In the genomic region with DNA sequence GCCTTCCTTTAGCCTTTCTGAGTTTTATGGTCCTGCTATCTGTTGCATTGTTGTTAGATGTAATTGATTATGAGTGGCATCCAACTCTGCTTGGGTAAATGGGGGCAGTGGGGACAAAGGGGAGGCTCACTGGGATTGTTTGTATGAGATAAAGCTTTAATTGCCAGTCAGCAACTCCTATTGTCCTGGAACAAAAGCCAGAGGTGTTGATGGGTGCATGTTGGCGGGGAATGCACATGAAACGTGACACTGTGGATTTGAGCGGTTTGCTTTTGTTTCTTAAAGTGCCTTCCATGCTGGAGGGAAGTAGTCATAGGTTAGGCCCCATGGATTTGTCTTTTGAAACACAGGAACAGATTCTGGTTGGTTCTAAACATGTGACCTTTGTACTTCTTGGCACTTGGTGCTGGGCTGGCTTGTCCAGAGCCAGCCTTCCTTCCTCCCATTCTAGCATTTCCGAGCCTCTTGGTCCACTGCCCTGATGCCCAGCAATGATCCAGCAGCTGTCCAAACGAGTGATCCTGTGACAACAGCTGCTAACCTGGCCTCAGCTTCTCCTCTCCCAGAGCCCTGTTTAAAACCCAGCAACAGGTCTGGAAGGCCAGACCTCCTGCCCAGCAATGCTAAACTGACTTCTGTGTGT, we compare ENCODE assay signal across 9 mouse cellular contexts.
A peak's percentile ranks its signal among the peaks of the same experiment; 100 is the strongest.
DNase-seq lines count a peak whose midpoint lies in the region; ATAC-seq and TF ChIP-seq lines count a peak whose summit lies in the region.
"Had no signal": no experiment of that assay in that cellular context is flagged by ENCODE, and none has a peak within 500 bp of the region (broad histone marks: within the 10 kb centered on the region; RNA-seq: fewer than 3 reads in every experiment).

No protein-coding gene starts in this region.

- no peak for ATAC-seq in hindbrain, embryonic 14.5 days (ENCODE audit: low FRiP score)

- no peaks in the 10 kb centered on the region for H3K36me3 ChIP-seq in myocyte (ENCODE audit: control insufficient read depth, insufficient read depth)
- no peaks in the 10 kb centered on the region for H3K36me3 ChIP-seq in hindbrain, embryonic 14.5 days (replicated peaks; ENCODE audit: control insufficient read depth, insufficient read depth)
- H3K36me3 ChIP-seq: midbrain, embryonic 12.5 days had no signal

- TF ChIP-seq CTCF in gastrocnemius, adult 2 months (IDR thresholded peaks at IDR 0.05): no peak

- no peak overlapping the region for H3ac ChIP-seq in myocyte (ENCODE audit: control insufficient read depth, insufficient read length)

- no peak for TF ChIP-seq POLR2A in myocyte (IDR thresholded peaks at IDR 0.05; ENCODE audit: insufficient read length, low read depth)

- H3K4me3 ChIP-seq in gastrocnemius, adult 2 months: no peak overlapping the region
- H3K4me3 ChIP-seq in myocyte: no peak overlapping the region
- H3K4me3 ChIP-seq in hindbrain, embryonic 14.5 days (replicated peaks; ENCODE audit: low read length): no peak overlapping the region
- H3K4me3 ChIP-seq: midbrain, embryonic 12.5 days had no signal

- no peaks in the 10 kb centered on the region for H3K79me2 ChIP-seq in myocyte (ENCODE audit: control insufficient read depth, insufficient read depth)

- no peaks in the 10 kb centered on the region for H3K4me1 ChIP-seq in hindbrain, embryonic 14.5 days (replicated peaks; ENCODE audit: control insufficient read depth, insufficient read depth, low read length)

- intact Hi-C loops in left cerebral cortex, postnatal 4 days (cut with DNase I): no loop called here
- intact Hi-C loops in left cerebral cortex, postnatal 14 days (cut with DNase I): no loop called here
- intact Hi-C loops in gastrocnemius, adult 2 months (cut with DNase I): loop anchor here (10.0 kb wide), 1 partner anchor 448 kb away; no protein-coding TSS in a partner anchor
- intact Hi-C loops in heart, postnatal 25 days (cut with DNase I): no loop called here

- H3K27me3 ChIP-seq in myocyte (ENCODE audit: control insufficient read depth, insufficient read depth, insufficient read length): no peaks in the 10 kb centered on the region
- no peaks in the 10 kb centered on the region for H3K27me3 ChIP-seq in hindbrain, embryonic 14.5 days (ENCODE audit: control insufficient read depth, insufficient read depth, low read length)
- H3K27me3 ChIP-seq: midbrain, embryonic 12.5 days had no signal

- H3K9me3 ChIP-seq in hindbrain, embryonic 14.5 days (ENCODE audit: control insufficient read depth, low read length): no peaks in the 10 kb centered on the region
- H3K9me3 ChIP-seq: midbrain, embryonic 12.5 days had no signal

- H3K4me2 ChIP-seq in myocyte (ENCODE audit: low read depth): peak overlapping the region; percentile 88
- H3K4me2 ChIP-seq in hindbrain, embryonic 14.5 days (replicated peaks): no peak overlapping the region
- H3K4me2 ChIP-seq: midbrain, embryonic 12.5 days had no signal

- 39% methylated on average over 5 of the region's 5 CpGs for WGBS in hindbrain, embryonic 14.5 days

- DNase-seq in left cerebral cortex, postnatal 4 days: peak; percentile 38
- DNase-seq in left cerebral cortex, postnatal 14 days (ENCODE audit: low spot score in 2 of 2): no peak
- peak; percentile 91 for DNase-seq in gastrocnemius, adult 2 months
- DNase-seq in heart, postnatal 25 days (ENCODE audit: low spot score): peak; percentile 20
- DNase-seq in embryo, embryonic 10.5 days (ENCODE audit: low spot score): no peak
- no peak for DNase-seq in hindbrain, embryonic 14.5 days (ENCODE audit: low spot score)
- no peak for DNase-seq in layer of hippocampus, adult 11-12 months (ENCODE audit: low spot score)

- no peak overlapping the region for H3K9ac ChIP-seq in hindbrain, embryonic 14.5 days
- H3K9ac ChIP-seq: midbrain, embryonic 12.5 days had no signal

- peak overlapping the region; percentile 87 for H3K27ac ChIP-seq in gastrocnemius, adult 2 months
- no peak overlapping the region for H3K27ac ChIP-seq in hindbrain, embryonic 14.5 days
- H3K27ac ChIP-seq: midbrain, embryonic 12.5 days had no signal

TF ChIP-seq in myocyte, 11 proteins besides CTCF, POLR2A, EP300 and RAD21:
- TF ChIP-seq TCF12 (IDR thresholded peaks at IDR 0.05; ENCODE audit: insufficient read depth, poor library complexity, severe bottlenecking): peak; percentile 84
- peak; percentile 65 for TF ChIP-seq TCF3 (IDR thresholded peaks at IDR 0.05; ENCODE audit: insufficient read length, low read depth)
- peak; percentile 95 to 99 (median 98) for TF ChIP-seq MYOD1 (IDR thresholded peaks at IDR 0.05; ENCODE audit: control insufficient read depth in 1 of 3, insufficient read length in 2 of 3, low read depth in 2 of 3)
- no peak for TF ChIP-seq E2F4 (IDR thresholded peaks at IDR 0.05; ENCODE audit: insufficient read depth)
- TF ChIP-seq MYOG (IDR thresholded peaks at IDR 0.05; ENCODE audit: control insufficient read depth in 1 of 3, insufficient read depth in 1 of 3, insufficient read length in 2 of 3, low read depth in 2 of 3): peak; percentile 84 to 97 (median 91)
- no peak for TF ChIP-seq REST (IDR thresholded peaks at IDR 0.05; ENCODE audit: insufficient read depth, insufficient read length)
- no peak for TF ChIP-seq USF1 (IDR thresholded peaks at IDR 0.05; ENCODE audit: low read depth)
TF ChIP-seq in myocyte: peak in this region for 4.

Comparison
In these comparisons a context has a peak if more than half of its experiments do, and no peak if none do; other contexts are left out.
1. DNase-seq: peak in left cerebral cortex, postnatal 4 days (single experiment), gastrocnemius, adult 2 months (single experiment) and heart, postnatal 25 days (single experiment); none in left cerebral cortex, postnatal 14 days (0 of 2), embryo, embryonic 10.5 days (single experiment), hindbrain, embryonic 14.5 days (single experiment) and layer of hippocampus, adult 11-12 months (single experiment).